Mouse (Mus musculus) midbrain, embryonic 12.5 days (tissue): ENCODE measurements at regions not wholly inside any gene's neighbourhood (a gene's known extent, or its start where the extent isn't known, plus 50 kb on each side); places are given as distances from the start of the nearest gene placed in this dataset.

Experiments used
- ATAC-seq: fragments of 200-750 bp; cut with Nextera tagmentation; 2 replicates; pipeline ENCODE4 v1.8.0; 2017; ENCODE audit warnings: low read depth, moderate TSS enrichment, moderate library complexity; ENCODE audit not compliant: low FRiP score
- H3K27ac ChIP-seq: fragments of 300-500 bp; sonication (generic); replicated peaks from 2 replicates; pipeline ENCODE4 v1.5.1; 2016; ENCODE audit warnings: mild to moderate bottlenecking
- H3K27me3 ChIP-seq: fragments of 300-500 bp; sonication (generic); 2 replicates; pipeline ENCODE4 v1.6.1; 2016; ENCODE audit warnings: mild to moderate bottlenecking
- H3K36me3 ChIP-seq: fragments of 300-500 bp; sonication (generic); 2 replicates; pipeline ENCODE4 v1.6.1; 2016
- H3K4me1 ChIP-seq: fragments of 300-500 bp; sonication (generic); 2 replicates; pipeline ENCODE4 v1.6.1; 2016
- H3K4me2 ChIP-seq: fragments of 300-500 bp; sonication (generic); replicated peaks from 2 replicates; pipeline ENCODE4 v1.6.1; 2016; ENCODE audit warnings: mild to moderate bottlenecking, moderate library complexity
- H3K4me3 ChIP-seq: fragments of 300-500 bp; sonication (generic); 2 replicates; pipeline ENCODE4 v1.5.1; 2016; ENCODE audit warnings: mild to moderate bottlenecking
- H3K9ac ChIP-seq: fragments of 300-500 bp; sonication (generic); replicated peaks from 2 replicates; pipeline ENCODE4 v1.6.1; 2016; ENCODE audit warnings: mild to moderate bottlenecking, moderate library complexity
- H3K9me3 ChIP-seq: fragments of 300-500 bp; sonication (generic); 2 replicates; pipeline ENCODE4 v1.6.1; 2016; ENCODE audit warnings: mild to moderate bottlenecking
- WGBS: fragments of 180-500 bp; shearing (Covaris S2); methylation state at CpG from one replicate; pipeline ENCODE4 v1.1.7; 2016; 5-methylcytosine and 5-hydroxymethylcytosine counted together

GRCm38 (mm10) chr5:43102590-43102989 lies 130.4 kb upstream of the Cpeb2 start:
- no peak overlapping the region for H3K27ac ChIP-seq
- no peak overlapping the region for H3K9ac ChIP-seq
- no peaks in the 10 kb centered on the region for H3K36me3 ChIP-seq
- no peak overlapping the region for H3K4me2 ChIP-seq
- peaks cover 9% of the 10 kb centered on the region for H3K4me1 ChIP-seq
- no peak overlapping the region for H3K4me3 ChIP-seq
- 61% methylated on average over 3 of the region's 3 CpGs for WGBS
- H3K9me3 ChIP-seq, result no peaks in the 10 kb centered on the region
- ATAC-seq, result peak; percentile 72
- H3K27me3 ChIP-seq, result no peaks in the 10 kb centered on the region

- H3K4me3 ChIP-seq, result no peak overlapping the region
- H3K27ac ChIP-seq, result no peak overlapping the region
- no peak overlapping the region for H3K4me2 ChIP-seq
- peaks cover 10% of the 10 kb centered on the region for H3K4me1 ChIP-seq
- ATAC-seq, result no peak
- H3K27me3 ChIP-seq, result no peaks in the 10 kb centered on the region
- no peaks in the 10 kb centered on the region for H3K36me3 ChIP-seq
- H3K9ac ChIP-seq, result no peak overlapping the region
- WGBS, result 83% methylated on average over 7 of the region's 7 CpGs
- H3K9me3 ChIP-seq, result no peaks in the 10 kb centered on the region
Observed at GRCm38 (mm10) chr5:43103728-43104127, 129.2 kb upstream of the Cpeb2 start.

GRCm38 (mm10) chr5:43105528-43105927 lies 127.4 kb upstream of the Cpeb2 start:
- Histone ChIP-seq H3K9ac (no peak overlapping the region), H3K9me3 (no peaks in the 10 kb centered on the region), H3K36me3 (no peaks in the 10 kb centered on the region), H3K4me3 (no peak overlapping the region), H3K4me1 (peaks cover 10% of the 10 kb centered on the region), H3K4me2 (no peak overlapping the region), H3K27me3 (no peaks in the 10 kb centered on the region), H3K27ac (no peak overlapping the region)
- WGBS, result 79% methylated on average over 5 of the region's 5 CpGs
- no peak for ATAC-seq

- Histone ChIP-seq H3K4me1 (0 out of 2 replicates have a peak, but pooled peaks cover 3% of the 10 kb centered on the region), H3K9ac (no peak overlapping the region), H3K4me3 (no peak overlapping the region), H3K27ac (no peak overlapping the region), H3K27me3 (no peaks in the 10 kb centered on the region), H3K9me3 (no peaks in the 10 kb centered on the region), H3K36me3 (no peaks in the 10 kb centered on the region), H3K4me2 (no peak overlapping the region)
- 75% methylated on average over 9 of the region's 9 CpGs for WGBS
- ATAC-seq, result 0 out of 2 replicates have a peak, but pooled peaks have one; percentile 3
Observed at GRCm38 (mm10) chr5:43107436-43108259, 125.3 kb upstream of the Cpeb2 start.

GRCm38 (mm10) chr5:43108260-43108589 lies 124.7 kb upstream of the Cpeb2 start:
- 88% methylated on average over 2 of the region's 2 CpGs for WGBS
- H3K4me3 ChIP-seq, result no peak overlapping the region
- H3K4me2 ChIP-seq, result no peak overlapping the region
- no peak overlapping the region for H3K27ac ChIP-seq
- 0 out of 2 replicates have a peak, but pooled peaks cover 3% of the 10 kb centered on the region for H3K4me1 ChIP-seq
- no peak overlapping the region for H3K9ac ChIP-seq
- ATAC-seq, result no peak
- H3K36me3 ChIP-seq, result no peaks in the 10 kb centered on the region
- no peaks in the 10 kb centered on the region for H3K9me3 ChIP-seq
- no peaks in the 10 kb centered on the region for H3K27me3 ChIP-seq

- H3K27me3 ChIP-seq, result no peaks in the 10 kb centered on the region
- H3K27ac ChIP-seq, result no peak overlapping the region
- H3K9me3 ChIP-seq, result no peaks in the 10 kb centered on the region
- ATAC-seq, result no peak
- H3K4me3 ChIP-seq, result no peak overlapping the region
- no peak overlapping the region for H3K9ac ChIP-seq
- no peaks in the 10 kb centered on the region for H3K36me3 ChIP-seq
- WGBS, result 82% methylated on average over 5 of the region's 5 CpGs
- H3K4me1 ChIP-seq, result 0 out of 2 replicates have a peak, but pooled peaks cover 3% of the 10 kb centered on the region
- no peak overlapping the region for H3K4me2 ChIP-seq
Observed at GRCm38 (mm10) chr5:43110122-43110521, 122.8 kb upstream of the Cpeb2 start.

GRCm38 (mm10) chr5:43111740-43112139 lies 121.2 kb upstream of the Cpeb2 start:
- Histone ChIP-seq H3K27ac (no peak overlapping the region), H3K4me3 (no peak overlapping the region), H3K9me3 (no peaks in the 10 kb centered on the region), H3K36me3 (no peaks in the 10 kb centered on the region), H3K27me3 (no peaks in the 10 kb centered on the region), H3K4me2 (no peak overlapping the region), H3K9ac (no peak overlapping the region), H3K4me1 (0 out of 2 replicates have a peak, but pooled peaks cover 3% of the 10 kb centered on the region)
- no peak for ATAC-seq
- 90% methylated on average over 2 of the region's 2 CpGs for WGBS

- Histone ChIP-seq H3K27me3 (no peaks in the 10 kb centered on the region), H3K36me3 (no peaks in the 10 kb centered on the region), H3K9me3 (no peaks in the 10 kb centered on the region), H3K4me3 (no peak overlapping the region), H3K27ac (no peak overlapping the region), H3K9ac (no peak overlapping the region), H3K4me2 (no peak overlapping the region), H3K4me1 (no peaks in the 10 kb centered on the region)
- ATAC-seq, result no peak
- 77% methylated on average over 12 of the region's 12 CpGs for WGBS
Observed at GRCm38 (mm10) chr5:43113405-43114119, 119.4 kb upstream of the Cpeb2 start.

- no peak overlapping the region for H3K27ac ChIP-seq
- no peaks in the 10 kb centered on the region for H3K4me1 ChIP-seq
- H3K9ac ChIP-seq, result no peak overlapping the region
- no peak overlapping the region for H3K4me3 ChIP-seq
- H3K27me3 ChIP-seq, result no peaks in the 10 kb centered on the region
- no peak overlapping the region for H3K4me2 ChIP-seq
- ATAC-seq, result no peak
- no peaks in the 10 kb centered on the region for H3K9me3 ChIP-seq
- WGBS, result 93% methylated on average over 3 of the region's 3 CpGs
- no peaks in the 10 kb centered on the region for H3K36me3 ChIP-seq
Observed at GRCm38 (mm10) chr5:43115507-43115906, 117.5 kb upstream of the Cpeb2 start.

GRCm38 (mm10) chr5:43116821-43117220 lies 116.1 kb upstream of the Cpeb2 start:
- Histone ChIP-seq H3K27me3 (no peaks in the 10 kb centered on the region), H3K4me2 (no peak overlapping the region), H3K4me1 (no peaks in the 10 kb centered on the region), H3K9ac (no peak overlapping the region), H3K36me3 (no peaks in the 10 kb centered on the region), H3K9me3 (no peaks in the 10 kb centered on the region), H3K27ac (no peak overlapping the region), H3K4me3 (no peak overlapping the region)
- WGBS, result 81% methylated on average over 7 of the region's 7 CpGs
- ATAC-seq, result no peak

GRCm38 (mm10) chr5:43121065-43121464 lies 111.9 kb upstream of the Cpeb2 start:
- Histone ChIP-seq H3K9ac (no peak overlapping the region), H3K4me2 (no peak overlapping the region), H3K4me3 (no peak overlapping the region), H3K4me1 (no peaks in the 10 kb centered on the region), H3K27ac (no peak overlapping the region), H3K36me3 (no peaks in the 10 kb centered on the region), H3K9me3 (no peaks in the 10 kb centered on the region), H3K27me3 (no peaks in the 10 kb centered on the region)
- no peak for ATAC-seq
- 91% methylated on average over 2 of the region's 2 CpGs for WGBS

- Histone ChIP-seq H3K9ac (no peak overlapping the region), H3K4me2 (no peak overlapping the region), H3K4me1 (no peaks in the 10 kb centered on the region), H3K4me3 (no peak overlapping the region), H3K27ac (no peak overlapping the region), H3K36me3 (no peaks in the 10 kb centered on the region), H3K27me3 (no peaks in the 10 kb centered on the region), H3K9me3 (no peaks in the 10 kb centered on the region)
- ATAC-seq, result no peak
Observed at GRCm38 (mm10) chr5:43124301-43124700, 108.7 kb upstream of the Cpeb2 start.
